Mouse (Mus musculus): ENCODE measurements around the gene Tbc1d17. TPM values are rescaled to one million over a fixed set of nuclear protein-coding genes. Genes with fewer than 3 reads are reported as not detected.

Gene Tbc1d17
- total RNA-seq, 2 experiments from 2014 or later = 14.8 to 17.6 TPM

DNA sequence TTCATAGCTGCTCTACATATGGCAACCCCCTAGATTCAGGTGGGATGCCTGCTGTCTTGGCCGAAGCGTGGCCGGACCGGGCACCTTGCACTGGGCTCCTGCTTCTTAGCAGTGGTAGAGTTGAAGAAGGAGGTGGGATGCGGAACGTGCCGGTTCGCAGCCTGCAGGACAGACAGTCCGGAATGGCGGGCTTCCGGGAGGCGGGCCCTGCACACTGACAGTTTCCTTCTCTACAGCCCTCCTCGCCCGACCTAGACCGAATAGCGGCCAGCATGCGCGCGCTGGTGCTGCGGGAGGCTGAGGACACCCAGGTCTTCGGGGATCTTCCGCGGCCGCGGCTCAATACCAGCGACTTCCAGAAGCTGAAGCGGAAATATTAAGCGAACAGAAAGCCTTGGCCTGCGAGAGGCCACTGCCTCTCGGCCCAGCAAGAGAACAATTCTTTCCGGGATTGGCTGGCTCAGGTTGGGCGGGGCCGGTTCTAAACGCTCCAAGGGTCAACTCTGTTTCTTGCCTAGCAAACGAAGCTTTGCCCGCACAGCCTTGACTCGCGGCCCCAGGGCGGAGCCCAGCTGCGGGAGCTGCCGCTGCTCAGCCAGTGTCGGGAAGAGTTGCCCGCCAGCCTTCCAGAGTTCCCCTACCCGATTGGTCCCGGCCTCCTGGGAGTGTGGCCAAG lies 5.6 kb upstream of the Tbc1d17 start:
- peak; percentile 41 for ATAC-seq (ENCODE audit: poor library complexity, severe bottlenecking)

DNA sequence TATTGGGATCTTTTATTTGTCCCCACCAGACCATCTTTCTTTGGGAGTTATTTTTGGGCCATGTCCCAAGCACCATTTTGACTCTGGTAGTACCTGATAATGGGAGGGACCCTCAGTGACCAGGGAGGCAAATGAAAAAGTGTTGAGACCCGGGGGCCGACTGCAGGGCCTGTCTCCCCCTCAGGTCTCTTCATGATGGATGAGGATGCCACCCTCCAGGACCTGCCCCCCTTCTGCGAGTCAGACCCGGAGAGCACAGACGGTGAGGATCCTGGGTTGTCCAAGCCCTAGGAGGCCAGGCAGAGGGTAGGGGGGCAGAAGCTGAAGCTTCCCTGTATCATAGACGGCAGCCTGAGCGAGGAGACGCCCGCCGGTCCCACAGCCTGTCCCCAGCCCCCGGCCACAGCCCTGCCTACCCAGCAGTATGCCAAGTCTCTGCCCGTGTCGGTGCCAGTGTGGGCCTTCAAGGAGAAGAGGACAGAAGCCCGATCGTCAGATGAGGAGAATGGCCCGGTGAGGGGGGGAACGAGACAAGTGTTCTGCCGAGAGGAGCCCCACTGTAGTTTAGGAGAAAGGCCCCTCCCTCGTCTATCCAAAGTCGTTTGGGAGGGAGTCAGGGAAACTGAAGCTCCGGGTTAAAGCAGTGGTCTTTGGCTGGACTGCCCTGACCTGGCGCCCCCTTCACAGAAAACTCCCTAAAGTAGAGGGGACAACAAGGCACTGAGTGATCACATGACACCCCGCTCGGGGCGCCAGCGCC lies 4.9 kb upstream of the Tbc1d17 start:
- no peak for ATAC-seq (ENCODE audit: poor library complexity, severe bottlenecking)

DNA sequence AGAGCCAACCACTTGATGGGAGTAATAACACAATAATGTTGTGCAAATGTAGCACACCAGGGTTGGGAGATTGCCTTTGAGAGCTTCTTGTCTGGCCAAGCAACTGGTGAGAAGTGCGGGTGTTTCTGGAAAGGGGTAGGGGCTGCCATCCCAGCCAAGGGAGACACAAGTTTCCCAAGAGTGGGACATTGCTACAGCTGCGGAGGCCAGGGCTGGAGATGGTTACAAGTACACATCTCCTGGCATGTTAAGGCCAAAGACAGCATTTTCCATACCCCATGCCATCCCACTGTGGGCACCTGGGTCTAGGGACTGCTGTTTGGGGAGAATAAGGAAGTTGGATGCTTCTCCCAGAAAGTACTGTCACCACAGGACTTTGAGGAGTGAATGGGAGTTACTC lies 4.2 kb upstream of the Tbc1d17 start:
- ATAC-seq (ENCODE audit: poor library complexity, severe bottlenecking) = no peak

DNA sequence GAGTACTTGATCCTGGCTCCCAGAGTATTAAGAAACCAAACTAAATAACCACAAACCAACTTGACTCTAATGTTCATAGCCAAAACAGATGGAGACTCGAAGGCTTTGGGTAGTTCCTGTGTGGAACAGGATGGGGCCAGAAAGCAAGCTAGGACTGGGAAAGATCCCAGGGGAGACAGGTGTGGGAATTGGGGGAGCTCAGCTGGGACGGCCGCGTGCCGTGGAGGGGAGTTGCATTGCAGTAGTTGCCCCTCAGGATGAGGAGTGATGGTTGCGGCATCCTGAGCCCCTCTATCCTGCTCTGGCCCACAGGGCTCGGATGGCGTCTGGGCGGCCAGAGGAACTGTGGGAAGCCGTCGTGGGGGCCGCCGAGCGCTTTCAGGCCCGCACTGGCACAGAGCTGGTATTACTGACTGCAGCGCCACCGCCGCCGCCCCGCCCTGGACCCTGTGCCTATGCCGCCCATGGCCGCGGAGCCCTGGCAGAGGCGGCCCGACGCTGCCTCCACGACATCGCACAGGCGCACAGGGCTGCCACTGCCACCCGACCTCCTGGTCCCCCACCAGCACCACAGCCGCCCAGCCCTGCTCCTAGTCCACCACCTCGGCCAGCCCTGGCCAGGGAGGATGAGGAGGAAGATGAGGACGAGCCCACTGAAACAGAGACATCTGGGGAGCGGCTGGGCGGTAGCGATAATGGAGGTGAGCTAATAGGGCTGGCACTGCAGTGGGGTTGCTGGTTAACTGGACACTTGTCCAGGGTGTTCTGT lies 3.6 kb upstream of the Tbc1d17 start:
- ATAC-seq (ENCODE audit: poor library complexity, severe bottlenecking) = no peak

DNA sequence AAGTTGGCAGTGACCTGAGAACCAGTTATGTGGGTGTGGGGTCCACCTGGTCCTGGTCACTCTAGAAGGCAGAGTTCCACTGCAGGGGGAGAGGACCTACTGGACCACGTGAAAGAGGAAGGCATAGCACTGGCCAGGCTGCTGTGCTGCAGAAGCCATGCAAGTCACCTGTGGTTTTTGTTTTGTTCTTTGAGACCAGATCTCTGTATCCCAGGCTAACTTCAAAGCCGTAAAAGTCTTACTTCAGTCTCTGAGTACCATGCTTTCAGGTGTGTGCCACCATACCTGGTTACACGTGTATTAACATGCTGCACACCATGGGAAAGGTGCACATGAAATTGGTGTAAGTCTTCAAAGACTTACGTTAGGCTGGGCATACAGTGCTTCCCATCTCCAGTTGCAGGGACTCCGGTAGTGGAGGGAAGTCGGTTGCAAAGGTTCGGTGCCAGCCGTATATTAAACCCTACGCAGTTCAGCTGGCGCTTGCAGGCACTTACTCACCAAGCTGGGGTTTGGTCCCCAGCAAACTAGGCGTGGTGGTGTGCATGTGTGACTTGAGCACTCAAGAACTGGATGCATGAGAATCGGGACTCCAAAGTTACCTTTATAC lies 2.9 kb upstream of the Tbc1d17 start:
- no peak for ATAC-seq (ENCODE audit: poor library complexity, severe bottlenecking)

DNA sequence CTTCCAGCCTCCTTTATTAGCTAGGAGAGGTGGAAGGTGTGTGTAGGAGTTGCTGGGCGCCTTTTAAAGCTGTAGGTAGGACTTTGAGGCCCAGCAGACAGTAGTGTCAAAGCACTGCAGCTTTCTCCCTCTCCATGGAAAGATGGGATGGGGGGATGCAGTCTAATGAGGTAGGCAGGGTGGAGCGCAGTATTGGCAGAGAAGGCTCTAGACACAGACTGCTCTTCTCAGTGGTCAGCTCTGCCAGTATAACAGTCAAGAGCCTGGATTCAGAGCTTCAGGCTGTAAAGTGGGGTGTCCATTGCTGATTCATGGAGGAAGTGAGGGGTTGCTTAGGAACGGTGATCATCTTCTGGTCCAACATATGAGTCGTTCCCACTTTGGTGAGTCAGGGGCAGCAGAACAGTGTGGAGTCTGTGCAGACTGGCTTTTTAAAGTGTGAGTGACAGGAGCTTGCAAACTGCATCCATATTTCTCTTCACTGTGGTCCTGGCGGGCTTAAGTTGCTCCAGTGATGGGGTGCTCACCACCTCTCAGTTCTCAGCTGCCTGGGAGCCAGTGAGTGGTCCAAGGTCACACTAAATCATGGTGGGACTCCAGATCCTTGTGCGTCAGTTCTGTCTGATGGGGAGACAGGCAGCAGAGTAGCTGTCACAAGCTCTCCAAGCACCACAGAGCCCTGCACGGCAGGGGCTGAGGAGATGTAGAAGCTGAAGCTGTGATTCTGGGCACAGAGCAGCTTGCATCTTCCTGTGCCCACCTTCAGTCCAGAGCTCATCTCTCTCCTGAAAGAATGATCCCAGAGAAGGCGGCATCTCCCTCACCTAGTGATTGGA lies 2.1 kb upstream of the Tbc1d17 start:
- no peak for ATAC-seq (ENCODE audit: poor library complexity, severe bottlenecking)

DNA sequence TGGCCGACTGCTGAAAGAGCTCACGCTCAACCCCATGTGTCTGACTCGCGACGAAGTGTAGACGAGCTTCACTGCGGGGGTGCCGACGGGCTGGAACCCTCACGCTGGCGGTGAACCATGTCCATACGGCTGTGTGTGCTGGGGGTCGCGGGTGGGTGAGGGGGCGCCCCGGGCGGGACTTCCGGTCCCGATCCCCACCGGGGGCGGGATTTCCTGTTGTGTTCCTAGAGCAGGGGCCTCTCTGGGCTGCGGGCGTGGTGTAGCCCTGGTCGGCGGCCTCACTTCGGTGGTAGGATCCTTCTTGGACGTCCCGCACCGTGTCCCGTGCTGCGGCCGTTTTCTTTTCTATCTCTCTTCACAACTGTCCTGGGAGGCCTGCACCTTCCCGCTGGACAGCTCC lies 1.3 kb upstream of the Tbc1d17 start:
- ATAC-seq (ENCODE audit: poor library complexity, severe bottlenecking) = no peak

DNA sequence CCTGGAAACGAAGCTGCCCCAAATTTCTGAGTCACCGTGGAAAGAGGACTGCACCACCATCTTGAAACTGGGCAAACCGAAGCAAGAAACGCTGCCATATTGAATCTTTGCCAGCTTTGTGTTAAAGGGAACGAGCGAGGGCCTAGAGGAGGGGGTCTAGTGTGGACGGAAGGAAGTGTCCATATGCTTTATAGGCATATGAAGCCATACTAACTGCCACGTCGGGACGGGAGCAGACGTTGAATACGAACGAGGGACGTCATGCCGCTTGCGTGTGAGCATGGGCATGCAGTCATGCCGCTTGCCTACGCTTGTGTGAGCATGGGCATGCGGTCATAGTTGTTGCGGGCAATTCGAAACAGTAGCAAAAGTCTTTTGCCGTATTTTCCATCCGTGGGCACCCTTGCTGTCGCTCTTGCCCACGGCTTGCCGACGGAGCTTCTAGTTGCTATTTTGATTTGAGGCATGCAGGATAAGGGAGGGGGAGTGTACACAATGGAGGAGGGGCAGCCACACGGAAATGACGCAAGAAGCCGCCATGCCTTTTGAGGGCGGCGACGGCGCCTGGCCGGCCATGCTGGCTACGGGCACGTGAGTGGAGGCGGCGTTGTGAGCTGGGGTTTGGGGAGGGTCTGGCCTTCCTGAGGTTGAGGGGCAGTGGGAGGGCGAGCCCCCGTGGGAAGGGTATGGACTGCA lies 685 bp upstream of the Tbc1d17 start:
- peak; percentile 48 for ATAC-seq (ENCODE audit: poor library complexity, severe bottlenecking)

DNA sequence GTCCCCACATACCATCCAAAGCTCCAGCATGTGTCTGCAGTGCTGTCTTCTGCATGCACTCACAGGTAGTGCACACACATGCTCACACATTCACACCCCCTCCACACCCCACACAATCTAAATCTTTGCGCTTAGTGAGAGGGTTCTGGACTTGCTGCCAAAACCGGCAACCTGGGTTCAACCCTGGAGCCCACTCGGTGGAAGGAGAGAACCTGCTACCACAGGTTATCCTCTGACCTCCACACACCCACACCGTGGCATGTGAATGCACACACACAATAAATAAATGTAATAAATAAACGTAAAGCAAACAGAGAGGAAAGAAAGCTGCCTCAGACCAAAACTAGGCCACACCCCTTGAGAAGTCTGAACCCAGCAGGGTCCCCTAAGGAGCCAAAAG lies 1.1 kb downstream of the Tbc1d17 start:
- ATAC-seq (ENCODE audit: poor library complexity, severe bottlenecking) = no peak

DNA sequence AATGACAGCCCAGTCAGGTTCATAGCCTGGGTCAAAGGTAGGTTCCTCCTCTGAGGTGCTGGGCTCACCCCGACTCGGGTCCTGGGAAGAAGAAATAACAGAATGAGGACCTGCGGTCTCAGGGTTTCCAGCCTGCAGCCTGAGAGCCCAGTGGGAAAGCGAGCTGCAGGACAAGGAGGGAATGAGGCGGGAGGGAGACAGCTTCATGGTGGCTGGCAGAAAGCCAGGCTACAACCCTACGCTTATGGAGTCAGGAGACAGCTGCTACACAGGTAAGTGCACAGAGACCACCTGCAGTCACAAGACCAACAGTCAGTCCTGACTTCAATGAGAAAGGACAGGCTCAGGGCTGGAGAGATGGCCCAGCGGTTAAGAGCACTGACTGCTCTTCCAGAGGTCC lies 2.1 kb downstream of the Tbc1d17 start:
- ATAC-seq (ENCODE audit: poor library complexity, severe bottlenecking) = no peak

DNA sequence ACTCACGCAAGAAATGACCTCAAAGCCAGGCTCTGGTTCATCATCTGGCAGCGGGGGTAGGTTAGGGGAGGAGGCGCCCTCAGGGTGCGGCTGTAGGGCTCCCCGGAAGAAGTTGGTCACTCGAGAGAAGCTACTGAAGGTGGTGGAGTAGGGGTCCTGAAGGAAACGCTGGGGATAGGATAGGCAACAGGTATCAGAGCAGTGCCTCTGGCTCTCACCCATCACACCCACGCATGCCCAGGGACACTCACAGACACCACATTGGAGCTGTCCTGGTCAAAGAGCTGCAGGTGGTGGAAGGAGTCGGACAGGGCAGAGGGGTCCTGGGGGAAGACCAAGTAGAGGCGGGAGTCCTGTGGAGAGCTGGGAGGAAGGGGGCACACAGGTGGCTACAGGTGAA lies 3.9 kb downstream of the Tbc1d17 start:
- ATAC-seq (ENCODE audit: poor library complexity, severe bottlenecking) = no peak

DNA sequence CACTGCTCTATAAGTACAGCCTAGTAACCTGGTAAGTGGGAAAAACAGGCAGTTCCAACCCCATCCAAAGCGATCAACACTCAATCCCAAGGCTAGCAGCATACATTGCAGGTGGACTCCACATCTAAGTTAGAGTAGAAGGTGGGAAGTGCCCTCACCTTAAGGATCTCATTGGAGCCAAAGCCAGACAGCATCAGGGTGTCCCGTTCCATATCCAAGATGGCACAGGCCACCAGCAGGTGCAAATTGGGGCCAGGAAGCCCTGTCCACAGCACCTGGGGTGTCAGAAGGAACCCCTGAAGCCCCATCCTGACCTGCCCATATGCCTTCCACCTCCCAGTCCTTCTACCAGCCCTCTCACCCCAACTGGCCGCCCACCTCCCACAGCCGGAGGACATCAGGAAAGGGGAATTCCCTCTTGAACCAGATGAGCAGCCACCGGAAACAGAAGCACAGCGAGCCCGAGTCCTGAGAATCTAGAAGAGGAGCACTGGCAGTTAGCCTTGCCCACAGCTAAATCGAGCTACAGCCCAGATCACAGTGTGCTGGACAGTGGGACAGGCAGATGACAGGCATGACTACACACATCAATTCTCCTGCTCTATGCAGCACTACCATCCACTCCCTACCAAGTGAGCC lies 6.9 kb downstream of the Tbc1d17 start:
- no peak for ATAC-seq (ENCODE audit: poor library complexity, severe bottlenecking)

DNA sequence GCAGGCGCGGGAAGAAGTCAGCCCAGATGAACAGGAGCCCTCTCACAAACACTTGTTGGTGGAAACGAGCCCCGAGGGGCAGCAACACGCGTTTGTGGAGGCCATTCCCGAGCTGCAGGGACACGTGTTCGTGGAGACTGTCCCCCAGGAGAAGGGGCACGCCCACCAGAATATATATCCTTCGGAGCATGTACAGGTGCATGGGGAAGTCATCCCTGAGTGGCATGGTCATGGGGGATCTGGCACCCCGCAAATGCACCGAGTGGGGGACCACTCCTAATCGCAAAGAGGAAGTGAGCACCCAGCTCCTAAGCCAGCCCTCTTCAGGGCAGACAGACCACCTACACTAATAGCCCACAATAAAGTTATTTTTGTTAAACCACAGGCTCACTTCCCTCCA lies 8.5 kb downstream of the Tbc1d17 start:
- peak; percentile 19; the same call in 1 of the 2 replicates for ATAC-seq (ENCODE audit: poor library complexity, severe bottlenecking)

DNA sequence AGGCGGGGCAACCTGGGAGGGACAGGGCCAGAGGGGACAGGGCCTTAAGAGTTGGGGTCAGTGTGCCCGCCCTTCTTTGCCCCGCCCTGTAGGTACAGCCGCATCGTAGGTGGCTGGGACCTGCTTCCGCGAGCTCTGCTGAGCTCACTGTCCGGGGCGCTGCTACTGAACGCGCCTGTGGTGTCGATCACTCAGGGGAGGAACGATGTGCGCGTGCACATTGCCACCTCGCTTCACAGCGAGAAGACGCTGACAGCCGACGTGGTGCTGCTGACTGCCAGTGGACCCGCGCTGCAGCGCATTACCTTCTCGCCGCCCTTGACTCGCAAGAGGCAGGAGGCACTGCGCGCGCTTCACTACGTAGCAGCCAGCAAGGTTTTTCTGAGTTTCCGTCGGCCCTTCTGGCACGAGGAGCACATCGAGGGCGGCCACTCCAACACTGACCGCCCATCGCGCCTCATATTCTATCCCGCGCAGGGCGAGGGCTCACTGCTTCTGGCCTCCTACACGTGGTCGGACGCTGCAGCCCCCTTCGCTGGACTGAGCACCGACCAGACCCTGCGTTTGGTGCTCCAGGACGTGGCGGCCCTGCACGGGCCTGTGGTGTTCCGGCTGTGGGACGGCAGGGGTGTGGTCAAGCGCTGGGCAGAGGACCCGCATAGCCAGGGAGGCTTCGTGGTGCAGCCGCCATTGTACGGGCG lies 9.2 kb downstream of the Tbc1d17 start:
- peak; percentile 62 for ATAC-seq (ENCODE audit: poor library complexity, severe bottlenecking)

DNA sequence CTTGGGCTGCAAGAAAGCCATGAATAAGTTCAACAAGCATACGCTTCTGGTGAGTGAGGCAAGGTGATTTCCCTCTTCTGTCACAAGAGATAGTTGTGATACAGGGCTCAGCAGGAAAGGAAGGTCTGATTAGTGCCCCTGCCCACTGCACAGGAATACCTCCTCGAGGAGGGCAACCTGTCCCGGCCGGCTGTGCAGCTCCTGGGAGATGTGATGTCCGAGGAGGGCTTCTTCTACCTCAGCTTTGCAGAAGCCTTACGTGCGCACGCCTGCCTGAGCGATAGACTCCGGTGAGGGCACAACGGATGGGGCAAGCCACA lies 9.7 kb downstream of the Tbc1d17 start:
- ATAC-seq (ENCODE audit: poor library complexity, severe bottlenecking) = no peak

DNA sequence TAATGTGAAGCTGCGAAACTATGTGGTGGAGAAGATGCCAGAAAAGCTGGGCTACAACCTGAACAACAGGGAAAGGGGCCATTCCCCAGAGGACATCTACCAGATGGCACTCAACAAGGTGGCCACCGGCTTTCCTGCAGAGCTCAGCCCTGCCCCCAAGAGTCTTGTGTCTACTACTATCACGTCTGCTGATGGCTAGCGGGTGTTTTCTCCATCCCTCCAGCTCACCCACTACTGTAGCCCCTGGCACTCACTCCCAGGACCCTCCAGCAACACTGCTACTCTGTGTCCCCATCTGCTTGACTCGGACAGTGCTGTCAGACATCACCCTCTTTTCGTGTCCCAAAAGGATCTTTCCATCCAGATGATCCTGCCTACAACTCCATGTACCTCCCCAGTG lies 10.8 kb downstream of the Tbc1d17 start:
- no peak for ATAC-seq (ENCODE audit: poor library complexity, severe bottlenecking)

DNA sequence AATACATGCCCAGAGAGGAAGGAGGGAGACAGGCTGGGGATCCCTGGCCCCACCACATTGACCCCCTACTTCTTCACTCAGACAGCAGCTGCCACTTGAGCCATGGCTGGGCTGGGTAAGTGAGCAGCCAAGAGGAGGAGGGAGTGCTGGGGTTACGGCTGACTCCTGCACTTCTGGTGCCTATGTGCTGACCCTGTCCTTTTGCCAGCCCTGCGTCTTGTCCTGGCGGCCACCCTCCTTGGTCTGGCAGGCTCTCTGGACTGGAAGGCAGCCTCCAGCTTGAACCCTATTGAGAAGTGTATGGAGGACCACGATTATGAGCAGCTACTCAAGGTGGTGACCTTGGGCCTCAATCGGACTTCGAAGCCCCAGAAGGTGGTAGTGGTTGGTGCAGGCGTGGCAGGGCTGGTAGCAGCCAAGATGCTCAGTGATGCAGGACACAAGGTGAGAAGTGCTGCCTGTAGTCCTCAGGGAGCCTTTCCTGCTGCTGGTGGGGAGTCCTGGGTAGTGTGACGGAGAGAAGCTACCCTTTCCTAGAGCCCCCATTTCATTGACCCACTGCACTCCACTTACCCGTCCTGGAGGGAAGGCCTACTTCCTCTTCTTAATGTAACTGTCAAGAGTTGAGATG lies 12.3 kb downstream of the Tbc1d17 start:
- no peak for ATAC-seq (ENCODE audit: poor library complexity, severe bottlenecking)

DNA sequence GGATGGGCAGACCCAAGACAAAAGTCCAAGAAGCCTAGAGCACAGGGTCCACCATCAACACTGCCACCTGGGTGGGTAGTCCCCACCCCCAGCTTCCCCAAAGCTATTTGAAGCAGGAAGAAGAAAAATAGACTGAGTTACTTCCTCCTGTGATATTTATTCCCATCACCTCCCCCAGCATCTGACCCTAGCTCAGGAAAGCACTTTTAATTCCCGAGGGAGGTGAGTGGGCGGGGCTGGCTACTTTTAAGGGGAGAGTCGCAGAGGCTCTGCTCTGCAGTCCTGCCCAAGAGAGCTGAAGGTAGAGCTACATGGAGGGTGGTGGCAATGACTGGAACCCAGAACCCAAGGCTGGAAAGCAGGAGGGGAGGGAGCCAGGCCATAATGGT lies 12.9 kb downstream of the Tbc1d17 start:
- ATAC-seq (ENCODE audit: poor library complexity, severe bottlenecking) = no peak

All from megakaryocyte, adult 5-6 weeks (primary cell).